Mouse (Mus musculus): ENCODE measurements around the gene Hic2.

DNA sequence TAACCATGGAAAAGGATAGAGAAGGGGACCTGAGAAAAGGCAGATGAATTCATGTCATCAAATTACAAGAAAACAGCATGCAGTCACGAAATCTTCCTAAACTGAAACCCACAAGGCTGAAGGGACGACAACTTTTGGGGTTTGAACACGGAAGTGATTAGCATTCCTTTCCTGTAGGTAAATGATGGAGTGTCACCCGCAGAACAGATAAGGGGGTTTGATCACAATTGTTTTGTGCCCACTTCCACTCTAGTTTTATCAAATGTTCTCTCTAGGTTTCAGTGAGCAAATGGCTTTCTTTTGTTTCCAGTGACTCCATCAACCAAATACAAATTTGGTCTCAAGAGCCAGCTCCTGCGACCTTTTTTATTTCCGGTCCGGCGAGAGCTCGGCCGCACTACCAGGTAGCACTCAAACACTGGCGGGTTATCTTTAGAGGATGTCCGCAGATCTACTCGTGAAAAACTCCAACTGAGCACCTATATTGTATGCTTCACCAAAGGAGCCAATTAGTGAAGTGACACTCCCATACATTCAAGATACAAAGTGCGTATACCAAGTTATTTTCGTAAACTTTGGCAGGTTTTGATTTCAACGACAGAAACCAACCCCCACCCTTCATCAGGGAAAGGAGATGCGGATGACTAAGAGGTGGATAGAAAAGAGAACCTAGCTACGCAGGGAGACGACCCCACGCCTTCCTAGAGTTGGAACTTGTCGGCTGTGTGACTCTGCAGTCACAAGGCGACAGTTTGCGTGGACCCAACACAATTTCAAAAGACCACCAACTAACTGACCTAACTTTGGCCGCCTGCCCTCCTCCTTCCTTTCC lies 33.0 kb upstream of the Hic2 start:
- no peak for TF ChIP-seq POLR2AphosphoS5 (IDR thresholded peaks at IDR 0.05; ENCODE audit: insufficient replicate concordance, low read depth, low read length)
- TF ChIP-seq CTCF (IDR thresholded peaks at IDR 0.05; ENCODE audit: low read depth, low read length): no peak
